Mouse (Mus musculus): ENCODE results near the gene 1700013G24Rik. TPM values are rescaled to one million over a fixed set of nuclear protein-coding genes. Genes with fewer than 3 reads are reported as not detected.
A peak's percentile ranks its signal among the peaks of the same experiment; 100 is the strongest.

Gene 1700013G24Rik
- total and polyA plus RNA-seq, 2 experiments from 2014 or later: not detected

GRCm38 (mm10) chr4:137470701-137471317 is 17.7 kb downstream of the 1700013G24Rik start:
- 78% methylated on average over 9 of the region's 9 CpGs for WGBS
- peaks cover 10% of the 10 kb centered on the region for H3K4me1 ChIP-seq (ENCODE audit: insufficient read depth, low read length)
- no peak overlapping the region for H3K27ac ChIP-seq
- TF ChIP-seq CTCF (IDR thresholded peaks at IDR 0.05; ENCODE audit: low read depth): no peak
- no peaks in the 10 kb centered on the region for H3K36me3 ChIP-seq (ENCODE audit: insufficient read depth, low read length)
- no peak overlapping the region for H3K9ac ChIP-seq (replicated peaks; ENCODE audit: low read length)
- no peaks in the 10 kb centered on the region for H3K27me3 ChIP-seq (ENCODE audit: insufficient read depth, low read length)
- DNase-seq (ENCODE audit: low spot score) (no peak), ATAC-seq (no peak)
- H3K4me3 ChIP-seq (ENCODE audit: low read length): no peak overlapping the region
- peak overlapping the region; percentile 99; the same call in 1 of the 2 replicates for H3K4me2 ChIP-seq (ENCODE audit: low read depth, low read length)
- no peaks in the 10 kb centered on the region for H3K9me3 ChIP-seq (ENCODE audit: low read length)

DNA sequence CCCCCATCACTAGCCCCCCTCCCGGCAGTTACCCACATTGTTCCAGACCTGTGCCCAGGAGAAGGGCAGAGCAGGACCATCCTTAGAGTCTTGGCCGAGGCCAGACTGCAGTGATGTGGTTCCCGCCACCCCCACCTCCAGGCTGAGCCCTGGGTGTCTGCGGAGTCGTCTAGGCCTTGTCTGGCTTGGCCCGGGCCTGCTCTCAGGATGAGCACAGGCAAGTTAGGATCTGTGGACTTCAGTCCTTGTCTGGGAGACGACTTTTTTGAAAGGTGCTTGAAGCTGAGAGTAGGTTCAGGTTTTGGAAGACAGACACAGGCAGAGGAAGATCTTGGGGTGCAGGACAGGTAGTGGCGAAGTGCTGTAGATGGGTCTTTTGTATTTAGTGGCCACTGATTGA is 18.2 kb downstream of the 1700013G24Rik start:
- WGBS: 73% methylated on average over 8 of the region's 8 CpGs
- no peaks in the 10 kb centered on the region for H3K36me3 ChIP-seq (ENCODE audit: insufficient read depth, low read length)

GRCm38 (mm10) chr4:137473240-137473639 is 20.2 kb downstream of the 1700013G24Rik start:
- no peak for TF ChIP-seq CTCF (IDR thresholded peaks at IDR 0.05; ENCODE audit: low read depth)
- 92% methylated on average over 8 of the region's 8 CpGs for WGBS
- Histone ChIP-seq H3K4me1 (ENCODE audit: insufficient read depth, low read length) (peaks cover 18% of the 10 kb centered on the region), H3K36me3 (ENCODE audit: insufficient read depth, low read length) (no peaks in the 10 kb centered on the region), H3K9ac (replicated peaks; ENCODE audit: low read length) (no peak overlapping the region), H3K4me2 (ENCODE audit: low read depth, low read length) (no peak overlapping the region), H3K9me3 (ENCODE audit: low read length) (no peaks in the 10 kb centered on the region), H3K27ac (no peak overlapping the region), H3K27me3 (ENCODE audit: insufficient read depth, low read length) (no peaks in the 10 kb centered on the region), H3K4me3 (ENCODE audit: low read length) (no peak overlapping the region)
- DNase-seq (ENCODE audit: low spot score) (no peak), ATAC-seq (no peak)

More for the DNA sequence above, 18.2 kb downstream of the 1700013G24Rik start:
- Histone ChIP-seq H3K4me2 (ENCODE audit: low read depth, low read length) (no peak overlapping the region), H3K27ac (no peak overlapping the region), H3K9me3 (ENCODE audit: low read length) (no peaks in the 10 kb centered on the region), H3K9ac (replicated peaks; ENCODE audit: low read length) (no peak overlapping the region), H3K4me3 (ENCODE audit: low read length) (no peak overlapping the region), H3K4me1 (ENCODE audit: insufficient read depth, low read length) (peaks cover 12% of the 10 kb centered on the region), H3K27me3 (ENCODE audit: insufficient read depth, low read length) (no peaks in the 10 kb centered on the region)
- no peak for ATAC-seq
- TF ChIP-seq CTCF (IDR thresholded peaks at IDR 0.05; ENCODE audit: low read depth): no peak
- DNase-seq (ENCODE audit: low spot score): no peak

GRCm38 (mm10) chr4:137473701-137474388 is 20.8 kb downstream of the 1700013G24Rik start:
- Histone ChIP-seq H3K4me2 (ENCODE audit: low read depth, low read length) (no peak overlapping the region), H3K9me3 (ENCODE audit: low read length) (no peaks in the 10 kb centered on the region), H3K36me3 (ENCODE audit: insufficient read depth, low read length) (no peaks in the 10 kb centered on the region), H3K9ac (replicated peaks; ENCODE audit: low read length) (no peak overlapping the region), H3K4me1 (ENCODE audit: insufficient read depth, low read length) (peaks cover 18% of the 10 kb centered on the region), H3K4me3 (ENCODE audit: low read length) (no peak overlapping the region), H3K27ac (no peak overlapping the region), H3K27me3 (ENCODE audit: insufficient read depth, low read length) (no peaks in the 10 kb centered on the region)
- TF ChIP-seq CTCF (IDR thresholded peaks at IDR 0.05; ENCODE audit: low read depth): no peak
- DNase-seq (ENCODE audit: low spot score) (no peak), ATAC-seq (no peak)
- WGBS: 77% methylated on average over 18 of the region's 18 CpGs

GRCm38 (mm10) chr4:137474694-137475093 is 21.6 kb downstream of the 1700013G24Rik start:
- TF ChIP-seq CTCF (IDR thresholded peaks at IDR 0.05; ENCODE audit: low read depth): no peak
- 93% methylated on average over 7 of the region's 7 CpGs for WGBS
- ATAC-seq (no peak), DNase-seq (ENCODE audit: low spot score) (no peak)
- no peak overlapping the region for H3K27ac ChIP-seq
- no peak overlapping the region for H3K4me3 ChIP-seq (ENCODE audit: low read length)
- no peaks in the 10 kb centered on the region for H3K36me3 ChIP-seq (ENCODE audit: insufficient read depth, low read length)
- no peak overlapping the region for H3K9ac ChIP-seq (replicated peaks; ENCODE audit: low read length)
- H3K9me3 ChIP-seq (ENCODE audit: low read length): no peaks in the 10 kb centered on the region
- peaks cover 12% of the 10 kb centered on the region for H3K4me1 ChIP-seq (ENCODE audit: insufficient read depth, low read length)
- H3K27me3 ChIP-seq (ENCODE audit: insufficient read depth, low read length): no peaks in the 10 kb centered on the region
- no peak overlapping the region for H3K4me2 ChIP-seq (ENCODE audit: low read depth, low read length)

DNA sequence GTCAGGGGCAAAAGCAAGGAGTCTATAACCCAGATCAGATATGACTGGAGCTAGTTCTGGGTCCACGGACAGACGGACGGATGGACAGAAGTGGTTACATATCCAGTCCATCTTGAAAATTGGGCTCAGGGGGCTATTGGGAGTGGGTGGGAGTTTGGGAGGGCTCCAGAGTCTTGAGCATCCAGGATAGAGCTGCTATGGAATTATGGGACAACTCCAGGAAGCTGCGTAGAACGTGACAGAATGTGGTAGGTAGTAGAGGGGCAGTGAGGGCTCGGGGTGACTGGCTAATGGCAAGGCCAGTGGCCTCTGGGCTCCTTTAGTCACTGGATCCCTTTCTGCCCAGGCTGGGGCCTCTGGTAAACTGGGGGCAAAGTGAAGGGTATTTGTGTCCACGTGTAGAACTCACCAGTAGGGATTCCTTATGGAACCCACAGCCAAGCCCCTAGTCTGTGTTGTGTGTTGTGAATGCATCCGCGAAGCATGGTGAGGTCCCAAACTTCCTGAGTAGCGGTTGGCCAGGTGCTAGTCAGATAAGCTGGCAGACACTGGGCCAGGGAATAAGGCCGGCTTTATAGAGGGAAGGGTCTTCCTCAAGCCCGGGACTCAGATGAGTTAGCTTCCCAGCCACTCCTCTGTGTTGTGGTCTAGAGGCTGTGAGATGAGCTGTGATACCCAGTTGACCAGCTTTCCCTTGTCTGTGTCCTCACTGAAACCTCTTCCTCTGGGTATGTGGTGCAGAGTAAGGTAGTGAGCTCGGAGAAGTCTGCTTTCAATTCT is 22.4 kb downstream of the 1700013G24Rik start:
- H3K9me3 ChIP-seq (ENCODE audit: low read length): no peaks in the 10 kb centered on the region
- H3K36me3 ChIP-seq (ENCODE audit: insufficient read depth, low read length): no peaks in the 10 kb centered on the region
- ATAC-seq (no peak), DNase-seq (ENCODE audit: low spot score) (no peak)
- no peak overlapping the region for H3K9ac ChIP-seq (replicated peaks; ENCODE audit: low read length)
- H3K27ac ChIP-seq: no peak overlapping the region
- H3K4me2 ChIP-seq (ENCODE audit: low read depth, low read length): no peak overlapping the region
- no peak for TF ChIP-seq CTCF (IDR thresholded peaks at IDR 0.05; ENCODE audit: low read depth)
- 87% methylated on average over 13 of the region's 13 CpGs for WGBS
- no peaks in the 10 kb centered on the region for H3K27me3 ChIP-seq (ENCODE audit: insufficient read depth, low read length)
- peaks cover 12% of the 10 kb centered on the region; the same call in 1 of the 2 replicates for H3K4me1 ChIP-seq (ENCODE audit: insufficient read depth, low read length)
- no peak overlapping the region for H3K4me3 ChIP-seq (ENCODE audit: low read length)

All from hindbrain, postnatal 0 days (tissue).